10 mouse cellular contexts compared by ENCODE assay signal in genomic region chr11:81983146-81983545, GRCm38 (mm10). TPM values are rescaled to one million over a fixed set of nuclear protein-coding genes. Genes with fewer than 3 reads are reported as not detected.
A peak's percentile ranks its signal among the peaks of the same experiment; 100 is the strongest.
DNase-seq lines count a peak whose midpoint lies in the region; ATAC-seq lines count a peak whose summit lies in the region.
"Had no signal": no experiment of that assay in that cellular context is flagged by ENCODE, and none has a peak within 500 bp of the region (broad histone marks: within the 10 kb centered on the region; RNA-seq: fewer than 3 reads in every experiment).

No protein-coding gene starts in this region.

- peak; percentile 53 to 81 for DNase-seq in heart, adult 18-20 months
- peak; percentile 65 for DNase-seq in A20 (ENCODE audit: low read depth, low spot score)
- peak; percentile 83 for DNase-seq in adrenal gland, postnatal 14 days
- peak; percentile 55 for DNase-seq in embryo, embryonic 9.5 days (ENCODE audit: extremely low spot score)
- DNase-seq in kidney, postnatal 36 days = peak; percentile 29 to 69
- DNase-seq in lung, postnatal 14 days = peak; percentile 72
- peak; percentile 74 for DNase-seq in splenic B cell, adult 2 months (ENCODE audit: low read depth, low spot score)

- H3K4me2 ChIP-seq in heart, embryonic 12.5 days = no peak overlapping the region

- no peak overlapping the region for H3K4me3 ChIP-seq in heart, embryonic 12.5 days

- ATAC-seq in heart, embryonic 12.5 days (ENCODE audit: insufficient number of reproducible peaks, low FRiP score) = no peak

- 41% methylated on average over 5 of the region's 5 CpGs for WGBS in heart, embryonic 12.5 days

- no peak overlapping the region for H3K27ac ChIP-seq in heart, embryonic 12.5 days (ENCODE audit: poor library complexity, severe bottlenecking)

- no peaks in the 10 kb centered on the region for H3K9me3 ChIP-seq in heart, embryonic 12.5 days (replicated peaks)

- H3K4me1 ChIP-seq in heart, embryonic 12.5 days (replicated peaks) = no peaks in the 10 kb centered on the region

- H3K36me3 ChIP-seq in heart, embryonic 12.5 days = no peaks in the 10 kb centered on the region
- no peaks in the 10 kb centered on the region for H3K36me3 ChIP-seq in splenic B cell, adult 2 months (ENCODE audit: control insufficient read depth, insufficient read depth, low read length, poor library complexity, severe bottlenecking)

- H3K27me3 ChIP-seq in heart, embryonic 12.5 days (replicated peaks) = peaks cover 13% of the 10 kb centered on the region; the same call in 1 of the 2 replicates
- H3K27me3 ChIP-seq in splenic B cell, adult 2 months (ENCODE audit: control insufficient read depth, insufficient read depth, low read length, poor library complexity, severe bottlenecking) = no peaks in the 10 kb centered on the region

- H3K9ac ChIP-seq in heart, embryonic 12.5 days = no peak overlapping the region

RNA-seq across cellular contexts. Expression of gene Asic2, which starts 14.9 kb away (rescaled TPM):
- total RNA-seq in heart, adult 18-20 months (2021) = not detected
- polyA plus RNA-seq in heart, embryonic 12.5 days (2016; fragmentation: Nextera tagmentation; extraction: Ambion mirVana) = 0.06 and 0.12 TPM in 2 replicates
- 1.7 and 2.7 TPM in 2 replicates for total RNA-seq in adrenal gland, postnatal 14 days (2021)

RNA-seq across cellular contexts. Expression of gene Ccl2, which starts 52.2 kb away (rescaled TPM):
- total RNA-seq in heart, adult 18-20 months (2021) = 1 to 10 TPM in 1 of 2 experiments, under 1 TPM in 1; 0.49 to 1.1 TPM
- 8.0 and 8.8 TPM in 2 replicates for polyA plus RNA-seq in heart, embryonic 12.5 days (2016; fragmentation: Nextera tagmentation; extraction: Ambion mirVana)
- total RNA-seq in adrenal gland, postnatal 14 days (2021) = 1.4 and 1.9 TPM in 2 replicates

RNA-seq across cellular contexts. Expression of gene Gm17268, which starts 55.2 kb away (rescaled TPM):
- not detected for total RNA-seq in heart, adult 18-20 months (2021)
- not detected in 2 replicates for polyA plus RNA-seq in heart, embryonic 12.5 days (2016; fragmentation: Nextera tagmentation; extraction: Ambion mirVana)
- total RNA-seq in adrenal gland, postnatal 14 days (2021) = not detected in 2 replicates
- total RNA-seq: adrenal gland, postnatal 4 days; layer of hippocampus, adult 8-10 months had no signal
